Mouse (Mus musculus): ENCODE data around the gene Cenpe.
"Not testable (repeated sequence)": the region's sequence is repeated elsewhere in the genome, so short reads cannot be mapped to it uniquely, and the experiment has no call there.

Cenpe gene

DNA sequence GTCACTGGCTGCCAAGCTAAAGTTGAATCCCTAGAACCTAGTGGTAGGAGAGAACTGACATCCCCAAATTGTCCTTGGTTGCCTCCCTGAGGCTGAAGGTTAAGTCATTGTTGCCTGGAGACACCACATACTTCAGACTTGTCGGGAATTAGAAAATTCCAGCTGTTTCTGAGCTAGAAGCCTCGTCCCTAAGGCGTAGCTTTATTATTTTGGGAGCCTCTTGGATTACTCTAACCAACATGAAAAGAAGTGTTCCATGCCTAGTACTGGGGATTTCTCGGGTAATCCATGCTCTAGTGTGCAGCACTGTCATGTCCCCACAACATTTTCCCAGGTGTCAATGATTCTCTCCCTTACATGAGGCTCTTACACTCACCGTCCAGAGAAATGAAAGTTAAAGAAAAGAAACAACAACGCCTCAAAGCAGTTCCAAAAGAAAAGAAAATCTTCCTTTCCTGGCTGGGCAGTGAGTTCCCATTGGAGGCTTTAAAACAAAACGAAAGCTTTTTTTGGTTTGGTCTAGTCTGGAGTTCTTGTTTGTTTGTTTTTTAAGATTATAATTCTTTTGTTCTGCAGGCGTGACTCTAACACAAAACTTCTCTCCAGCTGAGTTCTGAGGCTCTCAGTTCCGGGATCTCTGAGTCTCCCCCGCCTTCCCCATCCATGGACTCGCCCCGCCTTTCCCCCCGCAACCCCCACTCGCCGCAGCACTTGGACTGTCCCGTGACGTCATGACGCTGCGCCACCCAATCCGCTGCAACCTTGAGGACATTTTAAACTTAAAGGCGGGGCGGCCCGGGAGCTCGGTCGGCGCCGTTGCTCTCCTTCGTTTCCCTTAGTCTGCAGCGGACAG is at the start of gene Cenpe:
TSS of gene Cenpe (plus strand) at position 733 of the 853 bp plus-strand sequence.
- peak; percentile 94 to 95 for DNase-seq

GRCm38 (mm10) chr3:135171898-135172446 is 40.4 kb upstream of the Cenpe start:
- no peak for DNase-seq

DNA sequence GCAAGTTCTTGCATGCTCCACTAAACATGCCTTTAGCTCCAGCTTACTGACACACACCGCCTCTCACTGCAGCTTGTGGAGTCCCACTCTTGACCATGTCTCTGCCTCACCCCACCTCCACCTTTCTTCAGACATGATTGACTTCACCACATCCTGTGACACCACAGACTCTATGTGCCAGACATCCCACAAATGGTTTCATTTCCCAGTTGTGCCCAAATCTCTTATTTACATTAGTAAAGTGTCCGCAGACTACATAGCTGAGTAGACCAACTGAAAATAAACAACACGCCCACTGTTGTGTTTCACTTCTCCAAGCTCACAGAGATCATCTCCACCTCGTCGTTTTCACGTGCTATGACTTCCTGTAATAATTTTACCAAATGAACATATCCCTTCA is 20.5 kb upstream of the Cenpe start:
- DNase-seq, result no peak

- not testable (repeated sequence) for DNase-seq
Observed at GRCm38 (mm10) chr3:135198051-135198450, 14.3 kb upstream of the Cenpe start.

DNA sequence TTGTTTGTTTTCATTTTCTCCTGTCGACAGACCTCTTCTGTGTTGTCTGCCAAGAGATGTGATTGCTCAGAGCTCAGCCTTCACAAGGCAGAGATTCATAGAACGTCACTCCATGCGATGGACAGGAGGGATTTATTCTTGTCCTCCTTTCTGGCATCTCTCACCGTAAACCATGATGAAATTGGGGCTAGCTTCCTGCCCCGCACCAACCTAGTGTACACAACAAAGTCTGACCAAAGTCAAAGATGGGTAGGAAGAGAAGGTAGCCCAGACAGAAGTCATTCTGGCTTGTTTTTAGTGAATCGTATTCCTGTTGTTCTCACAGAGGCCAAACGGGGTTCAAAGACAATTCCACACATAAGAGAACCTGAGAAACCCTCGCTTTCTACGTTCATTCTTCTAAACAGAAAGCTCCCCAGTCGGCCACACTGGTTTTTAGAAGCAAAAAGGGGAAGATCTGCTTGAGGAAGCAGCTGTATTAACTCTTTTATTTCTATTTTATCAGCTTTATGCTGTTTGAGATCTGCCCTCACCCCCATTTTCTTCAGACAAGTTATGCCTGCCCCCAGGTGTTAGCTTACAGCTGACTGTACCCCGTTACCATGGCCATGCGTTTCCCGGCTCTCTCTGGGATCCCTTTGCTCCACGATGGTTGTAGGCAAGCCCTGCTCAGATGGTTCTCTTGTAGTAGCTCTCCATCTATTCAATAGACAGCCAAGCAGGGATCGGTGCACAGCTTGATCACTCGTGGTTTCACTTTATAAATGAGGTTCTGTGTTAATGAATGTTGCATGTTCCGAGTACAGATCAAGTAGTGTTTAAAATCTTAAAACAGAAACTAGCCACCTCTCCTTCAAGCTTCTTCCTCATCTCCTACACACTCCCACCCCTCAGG is 11.7 kb upstream of the Cenpe start:
- DNase-seq, result no peak

GRCm38 (mm10) chr3:135206621-135207020 is 5.7 kb upstream of the Cenpe start:
- DNase-seq, result peak; percentile 60 to 62

DNA sequence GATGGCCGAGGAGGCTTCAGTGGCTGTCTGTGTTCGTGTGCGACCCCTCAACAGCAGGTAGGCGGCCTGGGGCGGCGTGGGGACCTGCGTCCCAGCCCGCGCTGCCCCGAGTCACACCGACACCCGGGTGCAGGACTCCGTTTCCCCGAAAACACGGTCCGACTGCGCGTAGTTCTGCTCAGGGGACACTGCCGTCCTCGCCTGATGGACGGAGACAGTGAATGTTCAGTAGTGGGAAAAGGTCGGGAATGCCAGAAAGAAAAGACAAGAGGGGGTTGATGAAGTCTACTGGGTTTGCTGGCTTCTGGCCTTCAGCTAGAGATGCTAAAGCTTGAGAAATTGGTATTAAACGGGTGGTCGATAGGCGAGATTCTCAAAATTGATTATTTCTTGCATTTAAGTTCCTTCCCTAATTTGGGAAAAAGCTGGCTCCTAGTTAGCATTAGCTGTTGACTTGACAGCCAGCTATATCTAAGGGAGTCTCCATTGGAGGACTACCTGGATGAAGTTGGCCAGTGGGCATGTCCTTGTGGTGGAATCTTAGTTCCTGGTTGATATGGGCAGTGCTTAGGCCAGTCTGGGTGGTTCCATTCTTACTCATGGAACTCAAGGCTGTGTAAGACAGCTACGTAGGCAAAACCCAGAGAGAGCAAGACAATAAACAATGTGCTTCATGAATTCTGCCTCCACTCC is 467 bp downstream of the Cenpe start:
- DNase-seq, result no peak

GRCm38 (mm10) chr3:135232058-135232457 is 19.7 kb downstream of the Cenpe start:
- DNase-seq, result no peak

DNA sequence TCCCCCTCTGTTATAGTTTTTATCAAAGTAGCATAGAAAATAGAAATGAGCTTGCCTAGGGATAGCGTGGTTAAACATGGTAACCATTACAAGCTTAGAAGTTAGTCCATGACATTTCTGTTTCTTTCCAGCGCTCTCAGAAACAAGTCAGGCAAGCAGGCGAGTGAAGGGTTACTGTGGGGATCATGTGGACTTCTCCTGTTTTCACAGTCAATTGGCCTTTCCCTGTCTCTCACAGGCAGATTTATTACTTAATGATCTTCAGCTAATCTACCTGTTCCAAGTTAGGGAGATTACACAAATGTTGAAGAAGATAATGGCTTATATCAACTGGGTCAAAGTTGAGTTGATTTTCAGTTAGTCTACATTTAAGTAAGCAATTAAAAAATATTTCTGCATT is 20.1 kb downstream of the Cenpe start:
- DNase-seq, result no peak

DNA sequence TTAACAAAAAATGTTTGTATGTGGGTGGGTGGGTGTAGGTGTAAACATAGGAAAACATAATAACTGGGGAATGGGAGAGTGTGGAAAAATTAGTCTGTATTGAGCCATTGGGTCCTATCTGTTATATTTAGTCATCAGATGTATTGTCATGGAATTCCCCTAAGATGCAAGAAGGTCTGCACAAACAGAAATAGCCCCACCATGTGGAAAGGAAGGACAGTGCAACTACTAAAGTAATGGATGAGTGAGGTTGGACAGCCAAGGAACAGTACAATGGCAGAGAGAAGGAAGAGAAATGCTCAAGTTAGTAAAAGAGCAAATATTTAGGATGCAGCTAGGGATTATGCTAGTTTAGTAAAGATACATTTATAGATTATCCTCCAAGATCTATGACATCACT is 33.4 kb downstream of the Cenpe start:
- DNase-seq, result no peak

DNA sequence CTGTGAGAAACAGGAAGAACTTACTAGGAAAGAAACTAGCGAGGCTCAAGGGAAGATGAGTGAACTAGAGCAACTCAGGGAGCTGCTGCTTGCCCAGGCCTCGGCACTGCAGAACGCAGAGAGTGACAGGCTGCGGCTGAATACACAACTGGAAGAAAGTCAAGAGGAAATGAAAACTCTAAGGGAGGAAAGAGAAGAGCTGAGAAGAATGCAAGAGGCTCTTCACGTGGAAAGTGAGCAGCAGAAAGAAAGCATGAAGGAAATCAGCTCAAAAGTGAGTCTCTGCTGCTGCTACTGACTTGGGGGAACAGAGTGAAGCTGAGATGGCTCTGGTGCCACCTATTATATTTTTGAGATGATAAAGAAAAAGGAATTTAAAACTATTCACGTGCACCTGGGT is 34.5 kb downstream of the Cenpe start:
- no peak for DNase-seq

GRCm38 (mm10) chr3:135249104-135249503 is 36.8 kb downstream of the Cenpe start:
- DNase-seq, result peak; percentile 11 to 28

- no peak for DNase-seq
Observed at GRCm38 (mm10) chr3:135251825-135252224, 39.5 kb downstream of the Cenpe start.

- no peak for DNase-seq
Observed at GRCm38 (mm10) chr3:135254784-135255183, 42.4 kb downstream of the Cenpe start.

GRCm38 (mm10) chr3:135258919-135259318 is 46.6 kb downstream of the Cenpe start:
- DNase-seq, result no peak

GRCm38 (mm10) chr3:135260233-135260632 is 47.9 kb downstream of the Cenpe start:
- peak in 1 of 2 experiments; percentile 25 for DNase-seq

DNA sequence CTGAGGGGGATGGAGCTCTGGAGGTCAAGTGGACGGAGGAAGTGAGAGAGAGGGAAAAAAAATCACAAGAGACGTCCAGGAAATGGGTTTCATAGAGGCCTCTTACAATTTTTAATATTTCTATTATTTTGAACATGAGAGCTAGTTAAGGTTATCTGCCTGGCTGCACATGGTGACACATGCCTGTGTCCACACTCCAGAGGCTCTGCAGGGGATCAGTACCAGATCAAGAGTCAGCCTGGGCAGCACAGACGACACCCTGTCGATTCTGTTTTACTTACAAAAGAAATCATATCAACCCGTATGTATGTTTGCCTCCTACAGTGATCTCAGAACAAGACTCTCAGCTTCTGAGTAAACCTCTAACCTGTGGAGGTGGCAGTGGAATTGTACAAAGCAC is 56.3 kb downstream of the Cenpe start:
- DNase-seq, result no peak

DNA sequence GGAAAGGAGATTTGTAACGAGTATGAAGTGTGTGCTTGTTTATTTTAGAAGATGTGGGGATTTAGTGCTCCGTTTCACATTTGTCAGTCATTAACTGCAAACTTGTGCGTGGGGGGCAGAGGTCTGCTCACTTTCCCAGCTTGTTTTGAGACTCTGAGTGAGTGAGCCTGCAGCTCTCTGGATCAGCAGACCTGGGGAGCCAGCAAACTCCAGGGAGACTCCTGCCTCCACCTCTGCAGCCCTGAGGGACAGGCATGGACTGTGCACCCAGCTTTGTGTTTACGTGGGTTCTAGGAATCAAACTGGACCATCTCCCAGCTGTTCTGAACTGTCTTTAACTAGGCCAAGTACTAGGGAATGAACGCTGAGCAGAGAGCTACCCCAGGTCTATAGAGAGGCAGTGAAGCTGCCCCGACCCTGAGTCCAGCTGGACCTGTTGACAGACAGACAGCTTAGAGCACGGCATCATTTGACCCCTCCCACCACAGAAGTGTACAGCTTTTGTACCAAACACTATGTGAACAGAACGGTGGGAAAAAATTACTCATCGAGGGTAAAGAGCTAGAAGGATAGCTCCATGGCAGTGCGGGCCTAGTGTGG is 57.2 kb downstream of the Cenpe start:
- peak; percentile 60 to 75 for DNase-seq

DNA sequence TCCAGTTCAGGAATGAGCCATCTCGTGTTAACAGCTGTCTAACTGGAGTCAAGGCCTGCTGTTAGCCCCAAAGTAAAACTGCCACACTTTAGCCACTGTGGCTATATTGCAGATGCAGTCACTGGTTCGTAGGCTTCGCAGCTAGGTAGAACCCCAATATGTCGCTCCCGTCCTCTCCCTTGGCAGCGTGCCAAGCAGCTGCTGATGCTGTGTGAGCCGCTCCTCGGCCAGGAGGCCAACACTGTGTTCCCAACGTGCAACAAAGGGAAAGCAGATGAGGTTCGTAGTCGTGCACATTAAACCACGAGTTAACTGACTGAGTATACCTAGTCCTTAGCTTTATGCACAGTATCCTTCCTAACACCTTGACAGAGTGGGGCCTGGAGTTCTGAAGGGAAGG is 60.3 kb downstream of the Cenpe start:
- DNase-seq, result peak; percentile 18 to 33

DNA sequence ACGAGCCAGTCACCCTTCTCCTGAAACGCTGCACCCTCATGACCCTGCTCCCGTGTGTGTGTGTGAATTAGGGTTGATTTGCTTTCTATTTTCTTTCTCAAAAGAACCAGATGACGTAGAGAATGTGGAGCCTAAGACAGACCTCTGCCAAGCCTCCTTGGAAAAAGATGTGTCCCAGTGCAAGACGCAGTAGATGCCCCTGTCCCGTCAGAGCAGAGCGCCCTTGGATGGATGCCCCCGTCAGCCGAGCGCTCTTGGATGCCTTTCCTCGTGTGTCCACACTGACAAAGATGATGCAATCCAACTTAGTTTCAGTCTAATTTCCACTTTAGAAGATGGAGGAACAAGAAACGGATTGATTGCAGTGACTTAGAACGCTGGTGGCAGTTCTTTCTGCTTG is 60.7 kb downstream of the Cenpe start:
- no peak for DNase-seq

- DNase-seq, result no peak
Observed at GRCm38 (mm10) chr3:135280160-135280559, 67.8 kb downstream of the Cenpe start.

DNA sequence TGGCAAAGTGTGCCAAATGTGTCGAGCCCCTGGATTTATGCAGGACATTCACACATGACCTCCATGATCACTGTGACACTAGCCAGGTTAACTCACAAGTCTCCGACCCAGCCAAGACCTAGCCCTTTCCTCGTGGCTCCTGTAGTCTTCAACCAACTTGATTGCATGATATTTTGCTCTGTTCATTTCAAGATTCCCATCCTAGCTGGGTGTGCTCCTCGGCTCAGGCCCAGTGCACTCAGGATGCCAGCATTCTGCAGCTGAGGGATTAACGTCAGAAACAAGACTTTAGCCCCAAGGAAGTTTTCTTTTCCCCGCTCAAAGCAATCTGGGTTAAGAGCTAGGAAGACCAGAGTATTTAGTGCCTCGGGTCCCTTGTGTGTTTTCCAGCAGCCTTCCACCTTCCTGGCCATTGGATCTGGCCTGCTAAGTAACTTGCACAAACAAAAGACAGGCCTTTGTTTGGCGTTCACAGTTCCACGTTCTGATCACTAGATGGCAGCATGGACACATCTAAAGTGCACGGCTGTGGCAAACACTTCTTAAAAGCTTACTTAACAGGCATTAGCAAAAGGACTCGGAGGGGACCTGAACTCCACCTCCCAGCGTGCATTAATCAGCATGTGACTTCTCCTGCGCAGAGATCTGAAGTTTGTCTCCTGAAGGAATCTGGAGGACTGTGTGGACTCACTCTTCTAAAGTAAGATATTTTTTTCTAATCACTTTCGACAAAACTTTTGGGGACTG is 68.5 kb downstream of the Cenpe start, which contains the start of gene Bdh2:
TSS of gene Bdh2 (plus strand) at position 553 of the 747 bp plus-strand sequence.
- DNase-seq, result peak; percentile 86 to 91

Measured in kidney, postnatal 4 days (tissue).